Mouse (Mus musculus) ES-E14 (cell line): ENCODE measurements at regions not wholly inside any gene's neighbourhood (a gene's known extent, or its start where the extent isn't known, plus 50 kb on each side); places are given as distances from the start of the nearest gene placed in this dataset.

ENCODE experiments used
- DNase-seq: peaks from one replicate; pipeline ENCODE4 v3.0.0-alpha.2; 2013; ENCODE audit warnings: low read depth, low spot score
- H3K27ac ChIP-seq: 2 replicates; pipeline ENCODE4 v1.5.1; 2012; ENCODE audit warnings: low read depth, mild to moderate bottlenecking, low read length, moderate library complexity, mixed read lengths; ENCODE audit not compliant: poor library complexity, insufficient read depth, severe bottlenecking
- H3K36me3 ChIP-seq: 2 replicates; pipeline ENCODE4 v1.6.1; 2012; ENCODE audit warnings: mild to moderate bottlenecking, low read length, moderate library complexity, mixed read lengths; ENCODE audit not compliant: control insufficient read depth, poor library complexity, insufficient read depth, severe bottlenecking
- H3K4me1 ChIP-seq, 2 experiments: fragments of 150-350 bp in 1 of 2; sonication (generic) in 1 of 2; 2 replicates each; pipeline ENCODE4 v1.6.1; 2012; ENCODE audit warnings: low read length in 2 of 2, mild to moderate bottlenecking in 1 of 2, mixed read lengths in 1 of 2; ENCODE audit not compliant: control insufficient read depth in 2 of 2, insufficient read depth in 2 of 2, poor library complexity in 1 of 2
- H3K4me3 ChIP-seq, 2 experiments: fragments of 150-350 bp in 1 of 2; sonication (generic) in 1 of 2; 2 replicates each; pipeline ENCODE4 v1.5.1; 2012; ENCODE audit warnings: low read length in 2 of 2, low read depth in 1 of 2, mild to moderate bottlenecking in 1 of 2, mixed read lengths in 1 of 2; ENCODE audit not compliant: insufficient read depth in 1 of 2, poor library complexity in 1 of 2, severe bottlenecking in 1 of 2
- H3K9ac ChIP-seq: 2 replicates; pipeline ENCODE4 v1.6.1; 2012; ENCODE audit warnings: low read depth, mild to moderate bottlenecking, low read length, mixed read lengths; ENCODE audit not compliant: poor library complexity, insufficient read depth, severe bottlenecking
- H3K9me3 ChIP-seq: fragments of 150-350 bp; sonication (generic); 2 replicates; pipeline ENCODE4 v1.6.1; 2012; ENCODE audit warnings: low read depth, mild to moderate bottlenecking, low read length; ENCODE audit not compliant: control insufficient read depth, insufficient read depth
- CHD2 ChIP-seq: IDR thresholded peaks from 2 replicates; pipeline ENCODE4 v1.6.1; 2014; ENCODE audit warnings: mild to moderate bottlenecking, low read depth, low read length, inconsistent platforms
- HCFC1 ChIP-seq: IDR thresholded peaks from 2 replicates; pipeline ENCODE4 v1.6.1; 2012; ENCODE audit warnings: low read length, inconsistent platforms, borderline replicate concordance; ENCODE audit not compliant: insufficient read depth
- MAFK ChIP-seq: IDR thresholded peaks from 2 replicates; pipeline ENCODE4 v1.6.1; 2014; ENCODE audit warnings: mild to moderate bottlenecking, low read depth, low read length, inconsistent platforms; ENCODE audit not compliant: insufficient read depth
- ZC3H11A ChIP-seq: IDR thresholded peaks from 2 replicates; pipeline ENCODE4 v1.6.1; 2012; ENCODE audit warnings: low read depth, mild to moderate bottlenecking, inconsistent platforms, low read length, borderline replicate concordance
- ZNF384 ChIP-seq: IDR thresholded peaks from 2 replicates; pipeline ENCODE4 v1.6.1; 2012; ENCODE audit warnings: low read depth, low read length, inconsistent platforms
- in situ Hi-C, 2 experiments: fragments of 600-800 bp; cut with MboI; formaldehyde crosslinking; loops; one replicate each; pipeline ENCODE4 v1.15.1; 2025; ENCODE audit warnings: low sequenced_read_pairs in 2 of 2, inconsistent platforms in 1 of 2; ENCODE audit not compliant: unreplicated experiment in 2 of 2

DNA sequence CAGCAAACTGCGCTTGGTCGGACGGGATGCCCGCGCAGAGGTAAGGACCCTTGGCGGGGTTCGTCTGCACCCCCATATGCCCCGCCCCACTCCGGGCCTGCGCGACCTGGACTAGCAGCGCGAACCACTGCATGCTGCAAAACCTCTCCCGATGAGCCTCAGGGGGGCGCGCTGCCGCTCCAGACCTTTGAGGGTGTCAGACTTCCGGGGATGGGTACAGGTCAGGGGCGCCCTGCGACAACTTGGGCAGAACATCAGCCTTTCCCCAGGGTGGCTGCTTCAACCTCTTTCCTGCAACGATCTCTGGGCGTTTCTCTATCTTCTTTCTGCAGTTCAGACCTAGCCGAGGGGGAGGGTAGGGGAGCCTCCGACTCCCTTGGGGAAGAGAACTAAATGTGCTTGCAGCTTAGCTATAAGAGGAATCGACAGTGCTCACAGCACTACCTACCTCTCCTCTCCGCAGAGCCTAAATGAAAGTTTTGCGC is 70.0 kb upstream of the Polg start:
- no peaks in the 10 kb centered on the region for H3K9me3 ChIP-seq
- peaks cover 6 to 12% of the 10 kb centered on the region in 2 experiments; a peak in 3 of 4 replicates for H3K4me1 ChIP-seq
- peak overlapping the region; percentile 61 to 87 for H3K4me3 ChIP-seq
- no peaks in the 10 kb centered on the region for H3K36me3 ChIP-seq
- H3K9ac ChIP-seq: no peak overlapping the region
- no peak overlapping the region for H3K27ac ChIP-seq
- in situ Hi-C loops: loop anchor here in 1 of 2 experiments (5.0 kb wide), 1 partner anchor 39 kb away; no protein-coding TSS in a partner anchor
- TF ChIP-seq ZNF384 (no peak), HCFC1 (no peak), MAFK (no peak), ZC3H11A (no peak), CHD2 (no peak)
- DNase-seq: no peak

DNA sequence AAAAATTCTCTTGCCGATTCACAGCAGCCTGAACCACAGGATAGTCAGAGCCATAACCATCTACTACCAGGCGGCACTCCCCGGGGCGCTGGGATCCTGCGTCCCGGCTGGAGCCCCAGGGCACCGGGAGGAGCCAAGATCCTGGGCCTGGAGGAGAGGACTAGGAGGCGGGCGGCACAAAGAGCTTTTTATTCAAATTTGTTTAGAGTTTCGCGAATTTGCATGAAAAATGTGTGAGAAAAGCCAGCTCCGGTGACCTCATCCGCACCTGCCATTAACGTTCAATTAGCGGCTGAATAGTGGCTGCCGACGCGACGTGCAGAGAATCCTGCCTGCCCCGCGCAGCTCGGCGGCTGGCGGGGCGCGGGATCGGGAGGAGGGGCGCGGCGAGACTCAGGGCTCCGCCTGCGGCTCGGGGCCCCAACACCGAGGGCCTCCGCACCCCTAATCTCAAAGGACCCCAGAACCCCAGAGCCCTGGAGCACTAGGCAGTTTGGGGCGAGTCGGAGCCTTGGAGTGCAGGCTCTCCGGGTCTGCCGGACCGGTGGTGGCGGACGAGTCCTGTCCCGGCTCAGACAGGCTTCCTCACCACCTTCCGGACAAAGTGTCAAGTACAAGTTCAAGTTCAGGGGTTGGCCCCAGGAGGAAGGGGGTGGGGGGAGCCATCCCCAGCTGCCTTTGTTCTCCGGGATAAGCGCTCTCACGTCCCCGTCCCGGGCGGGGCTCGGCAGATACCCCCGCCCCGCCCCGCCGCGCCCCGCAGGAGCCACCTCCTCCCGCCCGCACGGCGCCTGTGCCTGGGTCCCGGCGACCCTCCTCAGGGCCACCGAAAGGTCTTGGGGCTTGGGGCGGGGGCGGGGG is 69.3 kb upstream of the Polg start:
- H3K9me3 ChIP-seq: no peaks in the 10 kb centered on the region
- peaks cover 6 to 12% of the 10 kb centered on the region in 2 experiments; a peak in 3 of 4 replicates for H3K4me1 ChIP-seq
- no peaks in the 10 kb centered on the region for H3K36me3 ChIP-seq
- TF ChIP-seq CHD2 (no peak), MAFK (no peak), ZNF384 (no peak), HCFC1 (no peak), ZC3H11A (no peak)
- no peak for DNase-seq
- peak overlapping the region; percentile 61 to 87 for H3K4me3 ChIP-seq
- H3K27ac ChIP-seq: no peak overlapping the region
- in situ Hi-C loops: loop anchor here in 1 of 2 experiments (5.0 kb wide), 1 partner anchor 38 kb away; no protein-coding TSS in a partner anchor
- H3K9ac ChIP-seq: peak overlapping the region; percentile 41

DNA sequence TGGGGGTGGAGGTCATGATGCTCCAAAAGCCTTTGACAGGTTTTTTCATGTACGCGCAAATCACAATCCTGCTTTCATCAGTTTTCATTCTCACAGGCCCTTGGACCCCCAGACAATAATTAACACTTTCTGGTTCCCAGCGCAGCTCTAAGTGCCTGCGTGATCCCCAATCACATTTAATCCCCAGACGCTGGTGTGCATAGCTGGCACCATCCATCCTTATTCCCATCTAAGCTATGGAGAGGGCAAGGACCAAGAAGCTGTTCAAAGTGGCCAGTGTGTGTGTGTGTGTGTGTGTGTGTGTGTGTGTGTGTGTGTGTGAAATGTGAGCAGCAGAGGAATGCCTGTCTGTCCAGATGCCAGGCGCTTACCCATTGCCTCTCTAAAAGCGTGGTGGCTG is 68.7 kb upstream of the Polg start:
- Histone ChIP-seq H3K27ac (no peak overlapping the region), H3K36me3 (no peaks in the 10 kb centered on the region), H3K4me3 (peak overlapping the region; percentile 61 to 87), H3K9me3 (no peaks in the 10 kb centered on the region), H3K9ac (no peak overlapping the region), H3K4me1 (peaks cover 6 to 12% of the 10 kb centered on the region in 2 experiments; a peak in 3 of 4 replicates)
- TF ChIP-seq CHD2 (no peak), ZC3H11A (no peak), MAFK (no peak), HCFC1 (no peak), ZNF384 (no peak)
- DNase-seq: no peak
- in situ Hi-C loops: loop anchor here in 1 of 2 experiments (5.0 kb wide), 1 partner anchor 38 kb away; no protein-coding TSS in a partner anchor

DNA sequence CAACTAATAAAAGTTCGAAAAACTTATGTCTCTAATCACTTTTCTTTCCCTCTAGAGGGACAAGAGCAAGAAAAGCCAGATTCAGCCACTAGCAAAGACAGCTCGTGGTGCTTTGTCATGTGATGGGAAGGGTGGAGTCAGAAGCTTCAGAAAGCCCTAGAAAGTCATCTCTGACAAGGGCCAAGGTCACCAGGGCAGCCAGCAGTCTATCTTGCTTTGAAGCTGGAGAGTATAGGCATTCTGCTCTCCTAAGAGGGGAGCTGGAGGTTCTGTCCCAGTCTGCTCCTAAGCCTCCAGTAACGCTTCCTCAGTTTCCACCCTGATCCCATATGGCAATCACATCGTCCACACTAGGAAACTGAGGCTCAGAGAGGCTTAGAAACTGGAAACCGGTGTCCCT is 68.2 kb upstream of the Polg start:
- Histone ChIP-seq H3K27ac (no peak overlapping the region), H3K4me1 (peaks cover 6 to 12% of the 10 kb centered on the region in 2 experiments; a peak in 3 of 4 replicates), H3K9me3 (no peaks in the 10 kb centered on the region), H3K9ac (no peak overlapping the region), H3K36me3 (no peaks in the 10 kb centered on the region), H3K4me3 (no peak overlapping the region)
- TF ChIP-seq CHD2 (no peak), MAFK (no peak), ZNF384 (no peak), HCFC1 (no peak), ZC3H11A (no peak)
- in situ Hi-C loops: no loop called here
- no peak for DNase-seq
